Mouse (Mus musculus) kidney, embryonic 16.5 days (tissue): Measurements from ENCODE around the gene Scamp3. TPM values are rescaled to one million over a fixed set of nuclear protein-coding genes. Genes with fewer than 3 reads are reported as not detected.

Source experiments
- ATAC-seq: fragments of 200-750 bp; cut with Nextera tagmentation; 2 replicates; pipeline ENCODE4 v1.8.0; 2017; ENCODE audit warnings: moderate TSS enrichment; ENCODE audit not compliant: low FRiP score, low TSS enrichment
- H3K27ac ChIP-seq: fragments of 300-500 bp; sonication (generic); 2 replicates; pipeline ENCODE4 v1.5.1; 2014; ENCODE audit warnings: low read length
- H3K27me3 ChIP-seq: fragments of 300-500 bp; sonication (generic); 2 replicates; pipeline ENCODE4 v1.6.1; 2014; ENCODE audit warnings: low read length, control low read depth, mixed read lengths; ENCODE audit not compliant: insufficient read depth
- H3K36me3 ChIP-seq: fragments of 300-500 bp; sonication (generic); 2 replicates; pipeline ENCODE4 v1.6.1; 2014; ENCODE audit warnings: low read length, control low read depth, mixed read lengths; ENCODE audit not compliant: insufficient read depth
- H3K4me1 ChIP-seq: fragments of 300-500 bp; sonication (generic); 2 replicates; pipeline ENCODE4 v1.6.1; 2014; ENCODE audit warnings: low read length, control low read depth, mixed read lengths; ENCODE audit not compliant: insufficient read depth
- H3K4me2 ChIP-seq: fragments of 300-500 bp; sonication (generic); replicated peaks from 2 replicates; pipeline ENCODE4 v1.6.1; 2014; ENCODE audit warnings: low read depth, low read length
- H3K4me3 ChIP-seq: fragments of 300-500 bp; sonication (generic); 2 replicates; pipeline ENCODE4 v1.5.1; 2014; ENCODE audit warnings: mild to moderate bottlenecking, low read length
- H3K9ac ChIP-seq: fragments of 300-500 bp; sonication (generic); replicated peaks from 2 replicates; pipeline ENCODE4 v1.6.1; 2014; ENCODE audit warnings: low read length
- H3K9me3 ChIP-seq: fragments of 300-500 bp; sonication (generic); 2 replicates; pipeline ENCODE4 v1.6.1; 2016; ENCODE audit warnings: low read length, control low read depth
- WGBS: fragments of 180-500 bp; shearing (Covaris S2); extraction: QIAGEN DNeasy Blood & Tissue Kit; methylation state at CpG from one replicate; pipeline ENCODE4 v1.1.7; 2014; 5-methylcytosine and 5-hydroxymethylcytosine counted together
- polyA plus RNA-seq: library from polyadenylated mRNA; unstranded; fragments of >200 nt; fragmentation: Nextera tagmentation; extraction: Ambion mirVana; gene quantifications from 2 replicates; pipeline ENCODE4 v1.2.1, GENCODE M21; 2015

Scamp3 gene
- polyA plus RNA-seq, 1 experiment from 2014 or later, result 140 TPM

GRCm38 (mm10) chr3:89145566-89145965 lies 31.7 kb upstream of the Scamp3 start:
- WGBS, result 47% methylated on average over 8 of the region's 8 CpGs
- H3K27ac ChIP-seq, result no peak overlapping the region

GRCm38 (mm10) chr3:89147101-89147978 lies 29.9 kb upstream of the Scamp3 start:
- Histone ChIP-seq H3K9me3 (no peaks in the 10 kb centered on the region), H3K4me2 (peak overlapping the region; percentile 69), H3K27me3 (peaks cover 8% of the 10 kb centered on the region; the same call in 1 of the 2 replicates), H3K36me3 (no peaks in the 10 kb centered on the region), H3K4me1 (peaks cover 9% of the 10 kb centered on the region), H3K9ac (peak overlapping the region; percentile 48), H3K4me3 (peak overlapping the region; percentile 41), H3K27ac (no peak overlapping the region)
- 22% methylated on average over 26 of the region's 26 CpGs for WGBS
- ATAC-seq, result peak; percentile 89

More at GRCm38 (mm10) chr3:89145566-89145965, 31.7 kb upstream of the Scamp3 start:
- H3K9me3 ChIP-seq, result no peaks in the 10 kb centered on the region
- ATAC-seq, result no peak
- no peak overlapping the region for H3K4me2 ChIP-seq
- H3K9ac ChIP-seq, result no peak overlapping the region
- no peaks in the 10 kb centered on the region for H3K36me3 ChIP-seq
- H3K4me1 ChIP-seq, result peaks cover 9% of the 10 kb centered on the region
- H3K4me3 ChIP-seq, result no peak overlapping the region
- H3K27me3 ChIP-seq, result peaks cover 8% of the 10 kb centered on the region; the same call in 1 of the 2 replicates

GRCm38 (mm10) chr3:89147979-89148311 lies 29.3 kb upstream of the Scamp3 start:
- no peaks in the 10 kb centered on the region for H3K36me3 ChIP-seq
- ATAC-seq, result no peak; the same call in 1 of the 2 replicates
- no peaks in the 10 kb centered on the region for H3K9me3 ChIP-seq
- no peak overlapping the region for H3K27ac ChIP-seq
- 3% methylated on average over 15 of the region's 15 CpGs for WGBS
- H3K27me3 ChIP-seq, result peaks cover 8% of the 10 kb centered on the region; the same call in 1 of the 2 replicates
- H3K4me2 ChIP-seq, result peak overlapping the region; percentile 69
- peak overlapping the region; percentile 48 for H3K9ac ChIP-seq
- H3K4me3 ChIP-seq, result peak overlapping the region; percentile 41
- H3K4me1 ChIP-seq, result peaks cover 9% of the 10 kb centered on the region

GRCm38 (mm10) chr3:89148567-89148966 lies 28.7 kb upstream of the Scamp3 start:
- peaks cover 8% of the 10 kb centered on the region; the same call in 1 of the 2 replicates for H3K27me3 ChIP-seq
- peaks cover 9% of the 10 kb centered on the region for H3K4me1 ChIP-seq
- no peak overlapping the region for H3K4me3 ChIP-seq
- ATAC-seq, result no peak
- H3K9me3 ChIP-seq, result no peaks in the 10 kb centered on the region
- no peak overlapping the region for H3K27ac ChIP-seq
- WGBS, result 72% methylated on average over 14 of the region's 14 CpGs
- 0 out of 2 replicates have a peak overlapping the region, but pooled peaks have one; percentile 69 for H3K4me2 ChIP-seq
- no peak overlapping the region for H3K9ac ChIP-seq
- H3K36me3 ChIP-seq, result no peaks in the 10 kb centered on the region

DNA sequence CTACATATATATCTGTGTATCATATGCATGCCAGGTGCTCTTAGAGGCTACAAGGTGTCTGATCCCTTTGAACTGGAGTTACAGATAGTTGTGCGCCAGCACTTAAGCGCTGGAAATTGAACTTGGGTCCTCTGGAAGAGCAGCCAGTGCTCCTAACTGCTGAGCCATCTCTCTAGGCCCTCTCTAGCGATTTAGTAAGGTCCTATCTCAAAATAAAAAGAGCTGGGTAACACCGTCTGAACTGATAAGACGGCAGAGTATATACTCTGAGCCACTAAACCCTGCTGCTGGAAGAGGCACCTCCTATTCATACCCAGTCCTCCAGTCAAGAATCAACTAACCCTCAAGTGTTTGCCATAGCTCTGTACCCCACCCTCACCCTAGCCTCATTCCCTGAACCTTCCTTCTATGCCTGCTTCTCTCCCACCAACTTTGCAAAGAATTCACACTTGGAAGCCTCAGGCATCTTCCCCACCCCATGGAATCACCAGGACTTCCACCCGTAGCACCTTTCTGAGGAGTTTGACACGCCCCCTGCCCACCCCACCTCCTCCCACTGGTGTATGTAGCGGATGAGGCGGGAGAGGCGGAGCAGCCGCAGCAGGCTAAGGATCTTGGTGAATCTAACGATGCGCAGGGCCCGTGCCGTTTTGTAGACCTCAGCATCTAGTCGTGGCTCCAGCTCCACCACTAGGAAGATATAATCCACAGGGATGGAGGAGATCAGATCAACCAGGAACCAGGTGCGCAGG lies 25.0 kb upstream of the Scamp3 start:
- 50% methylated on average over 17 of the region's 17 CpGs for WGBS
- Histone ChIP-seq H3K27me3 (peaks cover 8% of the 10 kb centered on the region; the same call in 1 of the 2 replicates), H3K4me1 (peaks cover 9% of the 10 kb centered on the region), H3K9ac (no peak overlapping the region), H3K4me3 (no peak overlapping the region), H3K36me3 (no peaks in the 10 kb centered on the region), H3K27ac (no peak overlapping the region), H3K4me2 (no peak overlapping the region), H3K9me3 (no peaks in the 10 kb centered on the region)
- ATAC-seq, result no peak

- no peak overlapping the region for H3K9ac ChIP-seq
- 83% methylated on average over 8 of the region's 8 CpGs for WGBS
- ATAC-seq, result no peak
- no peaks in the 10 kb centered on the region for H3K36me3 ChIP-seq
- peaks cover 10% of the 10 kb centered on the region for H3K27me3 ChIP-seq
- H3K27ac ChIP-seq, result no peak overlapping the region
- H3K4me2 ChIP-seq, result no peak overlapping the region
- no peak overlapping the region for H3K4me3 ChIP-seq
- peaks cover 13% of the 10 kb centered on the region for H3K4me1 ChIP-seq
- no peaks in the 10 kb centered on the region for H3K9me3 ChIP-seq
Measured at GRCm38 (mm10) chr3:89156951-89157350, 20.3 kb upstream of the Scamp3 start.

DNA sequence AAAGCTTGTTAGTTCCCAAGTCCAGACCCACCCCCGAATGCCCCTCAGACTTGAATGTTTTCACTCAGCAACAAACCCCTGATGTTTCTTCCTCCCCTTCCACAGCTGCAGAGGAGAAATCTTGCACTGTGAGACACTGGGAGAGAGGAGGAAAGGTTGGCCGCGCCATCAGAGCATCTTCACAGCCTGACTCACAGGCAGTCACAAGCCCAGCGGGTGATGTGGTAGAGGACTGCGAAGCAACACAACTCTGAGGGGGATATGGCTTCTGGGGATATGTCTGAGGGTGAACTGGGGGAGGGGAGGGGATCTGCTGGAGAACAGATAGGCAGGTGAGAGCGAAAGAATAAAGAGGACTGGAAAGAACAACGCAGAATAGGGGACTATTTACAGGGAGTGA lies 18.6 kb upstream of the Scamp3 start:
- no peak overlapping the region for H3K4me2 ChIP-seq
- H3K9me3 ChIP-seq, result no peaks in the 10 kb centered on the region
- H3K27me3 ChIP-seq, result peaks cover 10% of the 10 kb centered on the region
- no peak overlapping the region for H3K27ac ChIP-seq
- no peak for ATAC-seq
- H3K4me3 ChIP-seq, result no peak overlapping the region
- 22% methylated on average over 7 of the region's 7 CpGs for WGBS
- no peaks in the 10 kb centered on the region for H3K36me3 ChIP-seq
- peaks cover 13% of the 10 kb centered on the region for H3K4me1 ChIP-seq
- no peak overlapping the region for H3K9ac ChIP-seq

- peak; percentile 29; the same call in 1 of the 2 replicates for ATAC-seq
- H3K27ac ChIP-seq, result no peak overlapping the region
- WGBS, result 1% methylated on average over 13 of the region's 13 CpGs
Measured at GRCm38 (mm10) chr3:89159211-89159610, 18.1 kb upstream of the Scamp3 start.

GRCm38 (mm10) chr3:89159616-89160344 lies 17.5 kb upstream of the Scamp3 start, which contains the start of gene Hcn3:
Gene Hcn3 (minus strand): TSS chr3:89160196.
- peak within 1 kb of the TSS; percentile 63 for H3K4me3 ChIP-seq
- no peaks in the 10 kb centered on the region for H3K36me3 ChIP-seq
- H3K9me3 ChIP-seq, result no peaks in the 10 kb centered on the region
- H3K4me2 ChIP-seq, result peak within 1 kb of the TSS; percentile 99
- peak within 1 kb of the TSS; percentile 65 for H3K9ac ChIP-seq
- H3K27me3 ChIP-seq, result peaks cover 10% of the 10 kb centered on the region
- ATAC-seq, result peak; percentile 74; the same call in 1 of the 2 replicates
- under 1% methylated on average over 50 of the region's 66 CpGs for WGBS
- H3K27ac ChIP-seq, result no peak within 1 kb of the TSS
- H3K4me1 ChIP-seq, result peaks cover 19% of the 10 kb centered on the region

More at GRCm38 (mm10) chr3:89159211-89159610, 18.1 kb upstream of the Scamp3 start:
- peaks cover 18% of the 10 kb centered on the region for H3K4me1 ChIP-seq
- peak overlapping the region; percentile 63 for H3K4me3 ChIP-seq
- no peak overlapping the region for H3K9ac ChIP-seq
- no peaks in the 10 kb centered on the region for H3K36me3 ChIP-seq
- no peaks in the 10 kb centered on the region for H3K9me3 ChIP-seq
- peaks cover 10% of the 10 kb centered on the region for H3K27me3 ChIP-seq
- H3K4me2 ChIP-seq, result peak overlapping the region; percentile 99
